Mouse (Mus musculus): Measurements from ENCODE around the gene Tnrc6a. TPM values are rescaled to one million over a fixed set of nuclear protein-coding genes. Genes with fewer than 3 reads are reported as not detected.
A peak's percentile ranks its signal among the peaks of the same experiment; 100 is the strongest.

Gene Tnrc6a
- polyA plus RNA-seq, 1 experiment from 2014 or later, result 42.0 TPM

GRCm38 (mm10) chr7:123120516-123120915, 3.2 kb upstream of the Tnrc6a start:
- Histone ChIP-seq H3K27me3 (replicated peaks; ENCODE audit: control insufficient read depth, insufficient read depth, low read length) (no peaks in the 10 kb centered on the region), H3K36me3 (ENCODE audit: control insufficient read depth, insufficient read depth) (no peaks in the 10 kb centered on the region), H3K27ac (ENCODE audit: low read depth, low read length) (no peak overlapping the region), H3K9ac (ENCODE audit: low read depth, low read length) (no peak overlapping the region), H3K4me1 (replicated peaks; ENCODE audit: control insufficient read depth, insufficient read depth, low read length) (no peaks in the 10 kb centered on the region), H3K9me3 (ENCODE audit: control insufficient read depth) (no peaks in the 10 kb centered on the region), H3K4me2 (replicated peaks; ENCODE audit: low read depth) (no peak overlapping the region), H3K4me3 (ENCODE audit: low read depth, low read length) (no peak overlapping the region)
- 87% methylated on average over 7 of the region's 7 CpGs for WGBS
- no peak for TF ChIP-seq CTCF (IDR thresholded peaks at IDR 0.05; ENCODE audit: low read depth)
- no peak for ATAC-seq

- ATAC-seq, result peak; percentile 55
- Histone ChIP-seq H3K27me3 (replicated peaks; ENCODE audit: control insufficient read depth, insufficient read depth, low read length) (no peaks in the 10 kb centered on the region), H3K4me3 (ENCODE audit: low read depth, low read length) (peak overlapping the region; percentile 98), H3K36me3 (ENCODE audit: control insufficient read depth, insufficient read depth) (no peaks in the 10 kb centered on the region), H3K4me1 (replicated peaks; ENCODE audit: control insufficient read depth, insufficient read depth, low read length) (no peaks in the 10 kb centered on the region; the same call in 1 of the 2 replicates), H3K9ac (ENCODE audit: low read depth, low read length) (peak overlapping the region; percentile 97), H3K4me2 (replicated peaks; ENCODE audit: low read depth) (peak overlapping the region; percentile 70), H3K27ac (ENCODE audit: low read depth, low read length) (peak overlapping the region; percentile 92), H3K9me3 (ENCODE audit: control insufficient read depth) (no peaks in the 10 kb centered on the region)
- TF ChIP-seq CTCF (IDR thresholded peaks at IDR 0.05; ENCODE audit: low read depth), result no peak
- 1% methylated on average over 38 of the region's 45 CpGs for WGBS
Observed at GRCm38 (mm10) chr7:123124299-123124716, 623 bp downstream of the Tnrc6a start.

- WGBS, result 1% methylated on average over 16 of the region's 16 CpGs
- Histone ChIP-seq H3K4me1 (replicated peaks; ENCODE audit: control insufficient read depth, insufficient read depth, low read length) (no peaks in the 10 kb centered on the region; the same call in 1 of the 2 replicates), H3K4me2 (replicated peaks; ENCODE audit: low read depth) (peak overlapping the region; percentile 70), H3K27ac (ENCODE audit: low read depth, low read length) (no peak overlapping the region), H3K9ac (ENCODE audit: low read depth, low read length) (peak overlapping the region; percentile 97), H3K9me3 (ENCODE audit: control insufficient read depth) (no peaks in the 10 kb centered on the region), H3K27me3 (replicated peaks; ENCODE audit: control insufficient read depth, insufficient read depth, low read length) (no peaks in the 10 kb centered on the region), H3K36me3 (ENCODE audit: control insufficient read depth, insufficient read depth) (no peaks in the 10 kb centered on the region), H3K4me3 (ENCODE audit: low read depth, low read length) (peak overlapping the region; percentile 98)
- ATAC-seq, result no peak
- no peak for TF ChIP-seq CTCF (IDR thresholded peaks at IDR 0.05; ENCODE audit: low read depth)
Observed at GRCm38 (mm10) chr7:123124735-123125181, 1.1 kb downstream of the Tnrc6a start.

GRCm38 (mm10) chr7:123126056-123126455, 2.4 kb downstream of the Tnrc6a start:
- TF ChIP-seq CTCF (IDR thresholded peaks at IDR 0.05; ENCODE audit: low read depth), result no peak
- no peaks in the 10 kb centered on the region for H3K27me3 ChIP-seq (replicated peaks; ENCODE audit: control insufficient read depth, insufficient read depth, low read length)
- no peak overlapping the region for H3K4me2 ChIP-seq (replicated peaks; ENCODE audit: low read depth)
- H3K9ac ChIP-seq (ENCODE audit: low read depth, low read length), result no peak overlapping the region
- 48% methylated on average over 4 of the region's 4 CpGs for WGBS
- H3K9me3 ChIP-seq (ENCODE audit: control insufficient read depth), result no peaks in the 10 kb centered on the region
- ATAC-seq, result no peak
- no peak overlapping the region for H3K27ac ChIP-seq (ENCODE audit: low read depth, low read length)
- H3K36me3 ChIP-seq (ENCODE audit: control insufficient read depth, insufficient read depth), result no peaks in the 10 kb centered on the region
- no peaks in the 10 kb centered on the region; the same call in 1 of the 2 replicates for H3K4me1 ChIP-seq (replicated peaks; ENCODE audit: control insufficient read depth, insufficient read depth, low read length)
- no peak overlapping the region for H3K4me3 ChIP-seq (ENCODE audit: low read depth, low read length)

- Histone ChIP-seq H3K9ac (ENCODE audit: low read depth, low read length) (no peak overlapping the region), H3K4me3 (ENCODE audit: low read depth, low read length) (no peak overlapping the region), H3K4me2 (replicated peaks; ENCODE audit: low read depth) (no peak overlapping the region), H3K9me3 (ENCODE audit: control insufficient read depth) (no peaks in the 10 kb centered on the region), H3K27me3 (replicated peaks; ENCODE audit: control insufficient read depth, insufficient read depth, low read length) (no peaks in the 10 kb centered on the region), H3K4me1 (replicated peaks; ENCODE audit: control insufficient read depth, insufficient read depth, low read length) (no peaks in the 10 kb centered on the region; the same call in 1 of the 2 replicates), H3K27ac (ENCODE audit: low read depth, low read length) (no peak overlapping the region), H3K36me3 (ENCODE audit: control insufficient read depth, insufficient read depth) (0 out of 2 replicates have a peak, but pooled peaks cover 5% of the 10 kb centered on the region)
- WGBS, result 71% methylated on average over 1 of the region's 1 CpGs
- TF ChIP-seq CTCF (IDR thresholded peaks at IDR 0.05; ENCODE audit: low read depth), result peak; percentile 58
- no peak for ATAC-seq
Observed at GRCm38 (mm10) chr7:123127301-123127700, 3.6 kb downstream of the Tnrc6a start.

GRCm38 (mm10) chr7:123127981-123128380, 4.3 kb downstream of the Tnrc6a start:
- Histone ChIP-seq H3K4me2 (replicated peaks; ENCODE audit: low read depth) (no peak overlapping the region), H3K9me3 (ENCODE audit: control insufficient read depth) (no peaks in the 10 kb centered on the region), H3K9ac (ENCODE audit: low read depth, low read length) (no peak overlapping the region), H3K27me3 (replicated peaks; ENCODE audit: control insufficient read depth, insufficient read depth, low read length) (no peaks in the 10 kb centered on the region), H3K36me3 (ENCODE audit: control insufficient read depth, insufficient read depth) (0 out of 2 replicates have a peak, but pooled peaks cover 5% of the 10 kb centered on the region), H3K4me1 (replicated peaks; ENCODE audit: control insufficient read depth, insufficient read depth, low read length) (no peaks in the 10 kb centered on the region; the same call in 1 of the 2 replicates), H3K4me3 (ENCODE audit: low read depth, low read length) (no peak overlapping the region), H3K27ac (ENCODE audit: low read depth, low read length) (0 out of 2 replicates have a peak overlapping the region, but pooled peaks have one; percentile 30)
- TF ChIP-seq CTCF (IDR thresholded peaks at IDR 0.05; ENCODE audit: low read depth), result no peak
- 3% methylated on average over 1 of the region's 1 CpGs for WGBS
- no peak for ATAC-seq
